Mouse (Mus musculus): ENCODE results near the gene Cdk6.
"Not testable (repeated sequence)": the region's sequence is repeated elsewhere in the genome, so short reads cannot be mapped to it uniquely, and the experiment has no call there.

GRCm38 (mm10) chr5:3451233-3451632 is 109.9 kb downstream of the Cdk6 start:
- not testable (repeated sequence) for TF ChIP-seq CTCF (IDR thresholded peaks at IDR 0.05; ENCODE audit: control insufficient read depth, insufficient read depth, insufficient read length); MYOD1 (IDR thresholded peaks at IDR 0.05; ENCODE audit: control insufficient read depth, insufficient read length, low read depth); CEBPB (IDR thresholded peaks at IDR 0.05; ENCODE audit: low read depth); USF1 (IDR thresholded peaks at IDR 0.05; ENCODE audit: low read depth); MYOG (IDR thresholded peaks at IDR 0.05; ENCODE audit: control insufficient read depth, extremely low read depth, insufficient read length); FOSL1 (IDR thresholded peaks at IDR 0.05; ENCODE audit: insufficient read depth, low read length, poor library complexity, severe bottlenecking)
